Comparison of ENCODE assay signal across 8 mouse cellular contexts in genomic region chr7:83794705-83795104, GRCm38 (mm10). TPM values are rescaled to one million over a fixed set of nuclear protein-coding genes. Genes with fewer than 3 reads are reported as not detected.
A peak's percentile ranks its signal among the peaks of the same experiment; 100 is the strongest.
DNase-seq lines count a peak whose midpoint lies in the region; ATAC-seq and TF ChIP-seq lines count a peak whose summit lies in the region.

Gene Cfap161, minus strand, starts transcription at chr7:83794880.

- no peak for TF ChIP-seq CTCF in liver, embryonic 14.5 days (IDR thresholded peaks at IDR 0.05; ENCODE audit: low read depth)

- TF ChIP-seq EP300 in liver, embryonic 14.5 days (IDR thresholded peaks at IDR 0.05; ENCODE audit: low read depth): no peak

- no peaks in the 10 kb centered on the region for H3K9me3 ChIP-seq in hindbrain, embryonic 10.5 days
- H3K9me3 ChIP-seq in liver, embryonic 14.5 days (ENCODE audit: control insufficient read depth, low read length): no peaks in the 10 kb centered on the region
- no peaks in the 10 kb centered on the region for H3K9me3 ChIP-seq in neural tube, embryonic 12.5 days

- H3K4me2 ChIP-seq in liver, embryonic 14.5 days (ENCODE audit: low read depth): no peak within 1 kb of the TSS
- H3K4me2 ChIP-seq in neural tube, embryonic 12.5 days (replicated peaks): peak within 1 kb of the TSS; percentile 48

- 5% methylated on average over 14 of the region's 14 CpGs for WGBS in hindbrain, embryonic 10.5 days
- WGBS in liver, embryonic 14.5 days (ENCODE audit: insufficient replicate concordance): 8% methylated on average over 14 of the region's 14 CpGs
- WGBS in neural tube, embryonic 12.5 days: 5% methylated on average over 14 of the region's 14 CpGs

- no peaks in the 10 kb centered on the region; the same call in 1 of the 2 replicates for H3K27me3 ChIP-seq in hindbrain, embryonic 10.5 days (ENCODE audit: insufficient read depth, poor library complexity, severe bottlenecking)
- no peaks in the 10 kb centered on the region for H3K27me3 ChIP-seq in liver, embryonic 14.5 days (ENCODE audit: control insufficient read depth, insufficient read depth, low read length)
- H3K27me3 ChIP-seq in neural tube, embryonic 12.5 days (replicated peaks): no peaks in the 10 kb centered on the region

- peak; percentile 50 for DNase-seq in layer of hippocampus, postnatal 10 days (ENCODE audit: low spot score in 2 of 2)
- DNase-seq in layer of hippocampus, adult 11-12 months (ENCODE audit: low spot score): no peak
- peak; percentile 42 for DNase-seq in brain, embryonic 18.5 days (ENCODE audit: low read depth, low spot score)
- DNase-seq in hindbrain, embryonic 10.5 days (ENCODE audit: low spot score): peak; percentile 91
- peak in 1 of 3 experiments; percentile 12 for DNase-seq in liver, embryonic 14.5 days (ENCODE audit: low read depth in 3 of 3, low spot score in 3 of 3)
- no peak for DNase-seq in cerebellum, adult 11-12 months

- H3K4me3 ChIP-seq in hindbrain, embryonic 10.5 days: peak within 1 kb of the TSS; percentile 14
- H3K4me3 ChIP-seq in liver, embryonic 14.5 days (ENCODE audit: insufficient read depth in 1 of 2, low read depth in 2 of 2, low read length in 2 of 2): no peak within 1 kb of the TSS
- H3K4me3 ChIP-seq in neural tube, embryonic 12.5 days: no peak within 1 kb of the TSS

- peaks cover 17% of the 10 kb centered on the region for H3K4me1 ChIP-seq in hindbrain, embryonic 10.5 days (replicated peaks)
- H3K4me1 ChIP-seq in liver, embryonic 14.5 days (replicated peaks; ENCODE audit: control insufficient read depth in 2 of 2, insufficient read depth in 2 of 2, low read length in 1 of 2): no peaks in the 10 kb centered on the region
- H3K4me1 ChIP-seq in neural tube, embryonic 12.5 days: peaks cover 7% of the 10 kb centered on the region

- peak; percentile 58; the same call in 1 of the 2 replicates for ATAC-seq in liver, embryonic 14.5 days (ENCODE audit: insufficient read depth)
- ATAC-seq in neural tube, embryonic 12.5 days (ENCODE audit: low FRiP score, low read depth): peak; percentile 99
- no peak for ATAC-seq in cerebellum, adult (ENCODE audit: insufficient number of reproducible peaks, low FRiP score, low TSS enrichment)

- no peak within 1 kb of the TSS for H3K9ac ChIP-seq in liver, embryonic 14.5 days (replicated peaks)
- H3K9ac ChIP-seq in neural tube, embryonic 12.5 days: no peak within 1 kb of the TSS

- H3K36me3 ChIP-seq in hindbrain, embryonic 10.5 days: no peaks in the 10 kb centered on the region
- no peaks in the 10 kb centered on the region for H3K36me3 ChIP-seq in liver, embryonic 14.5 days (replicated peaks; ENCODE audit: control insufficient read depth, insufficient read depth, low read depth)
- H3K36me3 ChIP-seq in neural tube, embryonic 12.5 days: no peaks in the 10 kb centered on the region

- no peak within 1 kb of the TSS for H3K27ac ChIP-seq in hindbrain, embryonic 10.5 days
- H3K27ac ChIP-seq in liver, embryonic 14.5 days: no peak within 1 kb of the TSS
- no peak within 1 kb of the TSS for H3K27ac ChIP-seq in neural tube, embryonic 12.5 days

RNA-seq across cellular contexts. Expression of gene Cfap161, which starts in this region (rescaled TPM):
- total RNA-seq in layer of hippocampus, postnatal 10 days (2021): 1 to 10 TPM; 1.0 to 1.8 TPM
- 0.24 and 1.5 TPM in 2 replicates for polyA plus RNA-seq in hindbrain, embryonic 10.5 days (2016; fragmentation: Nextera tagmentation; extraction: Ambion mirVana)
- 0.04 TPM in 1 of 2 replicates, not detected in the other for polyA plus RNA-seq in liver, embryonic 14.5 days (2012; rRNA removed)
- 0.08 TPM in 1 of 2 replicates, not detected in the other for polyA plus RNA-seq in liver, embryonic 14.5 days (2014; fragmentation: Nextera tagmentation; extraction: Ambion mirVana)
- 0.40 TPM in 1 of 2 replicates, not detected in the other for polyA plus RNA-seq in neural tube, embryonic 12.5 days (2016; fragmentation: Nextera tagmentation; extraction: Ambion mirVana)

Comparison
In these comparisons a context has a peak if more than half of its experiments do, and no peak if none do; other contexts are left out.
1. DNase-seq: peak in layer of hippocampus, postnatal 10 days (2 of 2), brain, embryonic 18.5 days (single experiment) and hindbrain, embryonic 10.5 days (single experiment); none in layer of hippocampus, adult 11-12 months (single experiment) and cerebellum, adult 11-12 months (single experiment).
2. Peak in ATAC-seq in liver, embryonic 14.5 days; RNA of the gene not detected or under 1 TPM.
3. Peak in ATAC-seq and H3K4me2 ChIP-seq in neural tube, embryonic 12.5 days; RNA of the gene not detected or under 1 TPM.